Mouse (Mus musculus): ENCODE measurements at regions not wholly inside any gene's neighbourhood (a gene's known extent, or its start where the extent isn't known, plus 50 kb on each side); places are given as distances from the start of the nearest gene placed in this dataset.

DNA sequence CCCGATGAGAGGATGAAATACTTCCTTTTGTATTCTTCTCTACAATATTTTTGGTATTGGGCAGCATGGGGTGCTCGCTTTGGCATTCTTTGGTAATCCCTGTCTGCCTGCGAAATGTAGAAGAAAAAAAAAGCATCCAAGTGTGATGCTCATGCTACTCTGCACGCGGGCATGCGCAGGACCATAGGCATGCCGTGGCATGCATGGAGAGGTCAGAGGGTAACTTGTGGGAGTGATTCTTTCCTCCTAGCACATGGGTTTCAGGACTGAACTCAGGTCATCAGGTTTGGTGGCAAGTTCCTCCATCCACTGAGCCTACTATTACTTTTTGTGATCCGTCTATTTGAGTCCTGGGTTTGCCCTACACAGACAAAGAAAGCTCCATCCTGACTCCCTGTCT, 74.3 kb downstream of the Gm525 start:
- DNase-seq (ENCODE audit: extremely low read depth, low read depth) = no peak

DNA sequence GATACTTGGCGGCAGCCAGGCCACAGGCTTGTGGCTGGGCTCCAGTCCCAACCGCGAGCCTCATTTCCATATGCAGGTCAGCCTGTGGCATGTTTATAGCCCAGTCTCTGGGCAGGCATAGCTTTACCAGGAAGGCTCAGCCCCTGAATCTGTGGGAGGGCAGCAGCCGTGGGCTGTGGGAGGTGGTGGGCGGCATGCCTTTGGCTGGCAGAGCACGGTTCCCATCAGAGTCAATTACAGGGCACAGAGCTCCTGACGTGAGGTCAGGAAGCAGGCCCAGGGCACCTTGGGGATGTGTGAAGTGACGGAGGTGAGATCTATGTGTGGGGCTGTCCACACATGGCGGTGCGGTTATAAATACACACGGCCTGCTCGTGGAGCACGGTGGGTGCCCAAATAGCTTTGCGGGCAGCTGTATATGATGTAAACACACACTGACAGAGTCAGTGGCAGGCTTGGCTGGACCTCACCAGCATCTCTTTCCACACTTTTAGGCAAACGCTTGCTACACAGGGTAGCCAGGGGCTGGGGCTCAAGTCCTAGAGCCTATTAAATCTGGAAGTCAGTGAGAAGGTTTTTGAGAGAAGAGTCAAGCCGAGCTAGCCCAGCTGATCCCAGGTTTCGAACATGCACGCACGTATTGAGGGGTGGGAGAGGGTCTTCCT, 71.8 kb downstream of the Gm525 start:
- no peak for DNase-seq (ENCODE audit: extremely low read depth, low read depth)

DNA sequence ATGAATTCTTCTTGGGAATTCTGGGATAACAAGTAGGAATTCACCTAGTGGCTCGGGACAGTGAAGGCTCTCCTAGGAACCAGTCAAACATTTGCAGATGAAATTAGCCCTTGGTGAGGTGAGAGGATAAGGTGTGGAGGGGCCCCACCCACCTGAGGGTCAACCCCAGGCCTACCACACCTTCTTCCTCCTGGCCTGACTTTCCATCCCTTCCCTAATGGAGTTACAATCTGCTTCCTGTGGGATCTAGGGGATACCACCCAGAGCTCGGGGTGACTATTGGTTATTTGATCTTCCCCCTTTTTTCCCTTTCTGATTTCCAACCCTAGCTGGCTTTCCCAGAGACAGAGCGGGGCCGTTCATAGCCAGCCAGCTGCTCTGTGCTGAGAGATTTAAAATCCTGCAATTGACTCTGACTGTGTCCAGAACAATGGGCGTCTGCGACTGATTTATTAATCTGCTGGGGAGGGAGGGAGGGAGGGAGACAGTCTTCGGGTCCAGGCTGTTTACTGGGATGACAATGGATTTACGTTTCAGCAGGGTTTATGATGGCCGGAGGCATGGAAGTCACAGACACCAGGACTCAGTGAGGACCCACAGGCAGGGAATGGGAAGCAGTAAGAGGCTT, 69.0 kb downstream of the Gm525 start:
- no peak for DNase-seq (ENCODE audit: extremely low read depth, low read depth)
